Mouse (Mus musculus) myocyte (in vitro differentiated cells): Measurements from ENCODE around the gene Arhgap8.
"Not testable (repeated sequence)": the region's sequence is repeated elsewhere in the genome, so short reads cannot be mapped to it uniquely, and the experiment has no call there.

Experiments
- CEBPB ChIP-seq: IDR thresholded peaks from 2 replicates; pipeline ENCODE4 v1.6.1; 2011; ENCODE audit warnings: mild to moderate bottlenecking, moderate library complexity; ENCODE audit not compliant: poor library complexity, insufficient read depth, severe bottlenecking
- MAX ChIP-seq: IDR thresholded peaks from one replicate; pipeline ENCODE4 v1.6.1; 2011; ENCODE audit warnings: low read depth, mild to moderate bottlenecking, control low read depth
- MYOD1 ChIP-seq, 3 experiments: IDR thresholded peaks; one replicate each; pipeline ENCODE4 v1.6.1; 2011; ENCODE audit warnings: control low read depth in 2 of 3, low read depth in 2 of 3, mild to moderate bottlenecking in 2 of 3, moderate library complexity in 1 of 3; ENCODE audit not compliant: insufficient read length in 2 of 3, control insufficient read depth in 1 of 3
- MYOG ChIP-seq, 3 experiments: IDR thresholded peaks; one replicate each; pipeline ENCODE4 v1.6.1; 2011; ENCODE audit warnings: control low read depth in 2 of 3, low read depth in 2 of 3, mild to moderate bottlenecking in 2 of 3; ENCODE audit not compliant: insufficient read length in 2 of 3, control insufficient read depth in 1 of 3, insufficient read depth in 1 of 3
- POLR2A ChIP-seq: IDR thresholded peaks from one replicate; pipeline ENCODE4 v1.6.1; 2011; ENCODE audit warnings: low read depth, mild to moderate bottlenecking, control low read depth, moderate library complexity; ENCODE audit not compliant: insufficient read length
- POLR2AphosphoS2 ChIP-seq: IDR thresholded peaks from one replicate; pipeline ENCODE4 v1.6.1; 2011; ENCODE audit warnings: low read depth, control low read depth; ENCODE audit not compliant: insufficient read length
- TCF12 ChIP-seq: IDR thresholded peaks from one replicate; pipeline ENCODE4 v1.6.1; 2011; ENCODE audit warnings: mild to moderate bottlenecking, control low read depth; ENCODE audit not compliant: poor library complexity, insufficient read depth, severe bottlenecking
- TCF3 ChIP-seq: IDR thresholded peaks from one replicate; pipeline ENCODE4 v1.6.1; 2011; ENCODE audit warnings: low read depth, control low read depth; ENCODE audit not compliant: insufficient read length
- USF1 ChIP-seq: IDR thresholded peaks from one replicate; pipeline ENCODE4 v1.6.1; 2011; ENCODE audit warnings: low read depth, mild to moderate bottlenecking, control low read depth, moderate library complexity

- not testable (repeated sequence) for TF ChIP-seq POLR2AphosphoS2; TCF12; POLR2A; USF1; MYOD1 (IDR thresholded peaks at IDR 0.05; ENCODE audit: control insufficient read depth in 1 of 3, insufficient read length in 2 of 3, low read depth in 2 of 3); MAX; CEBPB; MYOG (IDR thresholded peaks at IDR 0.05; ENCODE audit: control insufficient read depth in 1 of 3, insufficient read depth in 1 of 3, insufficient read length in 2 of 3, low read depth in 2 of 3); TCF3
These were observed 48.7 kb downstream of the Arhgap8 start for GRCm38 (mm10) chr15:84768531-84768930.
